Mouse (Mus musculus) thymus, adult 2 months (tissue): ENCODE measurements around the gene Ptprg.

Experiments used
- CTCF ChIP-seq: fragments of 200-500 bp; IDR thresholded peaks from 2 replicates; pipeline ENCODE4 v1.5.1; 2012; ENCODE audit warnings: mild to moderate bottlenecking, control low read depth, low read length, moderate library complexity, borderline replicate concordance; ENCODE audit not compliant: control insufficient read depth, poor library complexity, insufficient read depth; ENCODE audit errors: extremely low read depth
- POLR2A ChIP-seq: fragments of 200-500 bp; IDR thresholded peaks from 2 replicates; pipeline ENCODE4 v1.6.1; 2012; ENCODE audit warnings: mild to moderate bottlenecking, low read length, control low read depth, moderate library complexity; ENCODE audit not compliant: control insufficient read depth, poor library complexity, insufficient read depth; ENCODE audit errors: extremely low read depth

DNA sequence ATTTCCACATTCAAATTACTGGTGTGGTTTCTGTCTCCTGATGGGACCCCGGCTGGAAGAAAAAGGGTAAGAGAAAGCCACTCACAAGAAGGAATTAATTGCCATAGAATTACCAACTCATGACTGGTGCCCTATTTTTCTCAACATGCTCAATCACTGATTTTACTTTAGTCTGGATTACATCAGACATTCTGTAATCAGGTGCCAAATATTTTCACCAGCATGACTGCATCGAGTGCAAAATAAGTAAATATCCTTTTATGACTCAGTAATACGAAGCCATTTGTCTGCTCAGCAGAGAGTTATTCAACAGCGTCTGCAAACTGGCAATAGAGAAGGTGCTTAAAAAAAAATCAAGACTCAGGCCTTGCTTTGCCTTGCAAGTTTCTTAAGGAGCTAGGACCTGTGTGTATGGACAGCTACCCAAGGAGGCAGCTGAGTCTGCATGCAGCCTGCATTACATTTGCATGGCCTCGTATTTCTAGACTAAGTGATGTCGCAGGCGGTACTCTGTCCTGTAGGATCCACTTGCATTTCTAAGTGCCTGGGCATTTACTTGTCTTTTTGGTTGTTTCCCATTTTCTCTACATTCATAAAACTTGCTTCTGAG is 517.6 kb downstream of the Ptprg start:
- TF ChIP-seq CTCF (no peak), POLR2A (no peak)
